ENCODE assay signal across 8 mouse cellular contexts in genomic region chr1:74506471-74506881, GRCm38 (mm10). TPM values are rescaled to one million over a fixed set of nuclear protein-coding genes. Genes with fewer than 3 reads are reported as not detected.
DNase-seq lines count a peak whose midpoint lies in the region; ATAC-seq and TF ChIP-seq lines count a peak whose summit lies in the region.

No protein-coding gene starts in this region.

- no peak; the same call in 1 of the 2 replicates for ATAC-seq in forebrain, embryonic 15.5 days (replicated peaks)
- peak; percentile 51 for ATAC-seq in stomach, postnatal 0 days (ENCODE audit: low FRiP score, low TSS enrichment)

- no peak for TF ChIP-seq EP300 in stomach, postnatal 0 days (optimal IDR thresholded peaks at IDR 0.05)

- TF ChIP-seq POLR2A in bone marrow macrophage, adult 2 months (IDR thresholded peaks at IDR 0.05; ENCODE audit: borderline replicate concordance, low read depth, low read length) = no peak

- H3K4me1 ChIP-seq in bone marrow macrophage, adult 2 months (ENCODE audit: control insufficient read depth, insufficient read depth, low read length) = peaks cover 18% of the 10 kb centered on the region
- peaks cover 43% of the 10 kb centered on the region for H3K4me1 ChIP-seq in forebrain, embryonic 15.5 days
- H3K4me1 ChIP-seq in stomach, postnatal 0 days (replicated peaks; ENCODE audit: control insufficient read depth, insufficient read depth) = peaks cover 6% of the 10 kb centered on the region; the same call in 1 of the 2 replicates

- H3K9me3 ChIP-seq in forebrain, embryonic 15.5 days = no peaks in the 10 kb centered on the region
- H3K9me3 ChIP-seq in stomach, postnatal 0 days (ENCODE audit: control insufficient read depth, low read length) = no peaks in the 10 kb centered on the region

- no peaks in the 10 kb centered on the region for H3K27me3 ChIP-seq in forebrain, embryonic 15.5 days
- H3K27me3 ChIP-seq in stomach, postnatal 0 days (ENCODE audit: control insufficient read depth, insufficient read depth, low read length) = no peaks in the 10 kb centered on the region

- peak; percentile 72 to 81 for DNase-seq in cerebellum, postnatal 14 days
- DNase-seq in cerebellum, adult 18-20 months = no peak
- peak; percentile 84 for DNase-seq in 3134 (ENCODE audit: extremely low read depth, insufficient read length, low spot score)
- peak; percentile 20 to 71 for DNase-seq in kidney, postnatal 25 days
- DNase-seq in mesoderm, embryonic 11.5 days (ENCODE audit: low read depth, low spot score) = peak; percentile 91
- peak; percentile 76 for DNase-seq in stomach, postnatal 0 days (ENCODE audit: low spot score)

- H3K27ac ChIP-seq in bone marrow macrophage, adult 2 months (ENCODE audit: insufficient read depth, low read depth, low read length) = peak overlapping the region; percentile 88
- peak overlapping the region; percentile 71 for H3K27ac ChIP-seq in forebrain, embryonic 15.5 days (replicated peaks)
- peak overlapping the region; percentile 95 for H3K27ac ChIP-seq in stomach, postnatal 0 days (replicated peaks)

- TF ChIP-seq CTCF in bone marrow macrophage, adult 2 months (IDR thresholded peaks at IDR 0.05; ENCODE audit: low read depth, low read length) = no peak
- no peak for TF ChIP-seq CTCF in stomach, postnatal 0 days (IDR thresholded peaks at IDR 0.05; ENCODE audit: low read depth)

- peak overlapping the region; percentile 79 for H3K9ac ChIP-seq in forebrain, embryonic 15.5 days (replicated peaks)
- peak overlapping the region; percentile 88 for H3K9ac ChIP-seq in stomach, postnatal 0 days (ENCODE audit: low read length)

- peak overlapping the region; percentile 81 for H3K4me3 ChIP-seq in bone marrow macrophage, adult 2 months (ENCODE audit: insufficient read depth, low read length)
- H3K4me3 ChIP-seq in forebrain, embryonic 15.5 days = peak overlapping the region; percentile 56
- peak overlapping the region; percentile 80 for H3K4me3 ChIP-seq in stomach, postnatal 0 days (ENCODE audit: low read depth, low read length)

- H3K4me2 ChIP-seq in forebrain, embryonic 15.5 days (replicated peaks) = peak overlapping the region; percentile 71
- peak overlapping the region; percentile 86 for H3K4me2 ChIP-seq in stomach, postnatal 0 days (replicated peaks; ENCODE audit: low read depth)

- WGBS in forebrain, embryonic 15.5 days = under 1% methylated on average over 33 of the region's 34 CpGs
- 0% methylated on average over 34 of the region's 34 CpGs for WGBS in stomach, postnatal 0 days

- no peaks in the 10 kb centered on the region for H3K36me3 ChIP-seq in forebrain, embryonic 15.5 days
- H3K36me3 ChIP-seq in stomach, postnatal 0 days (ENCODE audit: control insufficient read depth, insufficient read depth, low read length) = no peaks in the 10 kb centered on the region

RNA-seq across cellular contexts. Expression of gene Cnot9, which starts 0.6 kb away (rescaled TPM):
- 27.2 and 30.0 TPM in 2 replicates for polyA plus RNA-seq in bone marrow macrophage, adult 2 months (2012; ENCODE audit: insufficient read depth, insufficient read length, missing spikeins)
- 53.8 and 56.2 TPM in 2 replicates for polyA plus RNA-seq in forebrain, embryonic 15.5 days (2015; fragmentation: Nextera tagmentation; extraction: Ambion mirVana)
- 23.7 and 25.4 TPM in 2 replicates for polyA plus RNA-seq in stomach, postnatal 0 days (2015; fragmentation: Nextera tagmentation; extraction: Ambion mirVana)

RNA-seq across cellular contexts. Expression of gene Plcd4, which starts 36.2 kb away (rescaled TPM):
- not detected in 2 replicates for polyA plus RNA-seq in bone marrow macrophage, adult 2 months (2012; ENCODE audit: insufficient read depth, insufficient read length, missing spikeins)
- polyA plus RNA-seq in forebrain, embryonic 15.5 days (2015; fragmentation: Nextera tagmentation; extraction: Ambion mirVana) = 3.4 and 5.3 TPM in 2 replicates
- polyA plus RNA-seq in stomach, postnatal 0 days (2015; fragmentation: Nextera tagmentation; extraction: Ambion mirVana) = 0.31 and 0.36 TPM in 2 replicates

RNA-seq across cellular contexts. Expression of gene Usp37, which starts 37.6 kb away (rescaled TPM):
- 8.8 and 9.0 TPM in 2 replicates for polyA plus RNA-seq in bone marrow macrophage, adult 2 months (2012; ENCODE audit: insufficient read depth, insufficient read length, missing spikeins)
- 32.2 and 33.0 TPM in 2 replicates for polyA plus RNA-seq in forebrain, embryonic 15.5 days (2015; fragmentation: Nextera tagmentation; extraction: Ambion mirVana)
- polyA plus RNA-seq in stomach, postnatal 0 days (2015; fragmentation: Nextera tagmentation; extraction: Ambion mirVana) = 7.7 and 8.3 TPM in 2 replicates

Comparison
In these comparisons a context has a peak if more than half of its experiments do, and no peak if none do; other contexts are left out.
1. DNase-seq: peak in cerebellum, postnatal 14 days (2 of 2), 3134 (single experiment), kidney, postnatal 25 days (2 of 2), mesoderm, embryonic 11.5 days (single experiment) and stomach, postnatal 0 days (single experiment); none in cerebellum, adult 18-20 months (0 of 2).
2. Peak in every context shown above with its lines, with median percentiles within 50 percentile points of each other: H3K27ac ChIP-seq and H3K4me3 ChIP-seq.